Mouse (Mus musculus) ovary, adult 10 weeks (tissue): ENCODE results near the gene Scgb1b20. TPM values are rescaled to one million over a fixed set of nuclear protein-coding genes. Genes with fewer than 3 reads are reported as not detected.

Source experiments
- polyA plus RNA-seq: library from polyadenylated mRNA; stranded (reverse); fragments of 350-450 nt; fragmentation: Illumina TruSeq; extraction: RNeasy Lipid Tissue Mini Kit (QIAGEN cat#74804); gene quantifications from one replicate; pipeline ENCODE4 v1.2.3, GENCODE M21; 2014

Scgb1b20 gene
- not detected for polyA plus RNA-seq

GRCm38 (mm10) chr7:33372934-33373333, at the start of gene Scgb1b20:
Gene Scgb1b20, plus strand, starts transcription at chr7:33373234.

GRCm38 (mm10) chr7:33366222-33366621, 6.8 kb upstream of the Scgb1b20 start, which contains the start of gene Scgb2b20:
Gene Scgb2b20, minus strand, starts transcription at chr7:33366322.

Other genes with a start within 250 kb of the Scgb1b20 start
- not detected for gene Scgb2b18, start 199.4 kb upstream of the Scgb1b20 start, polyA plus RNA-seq
- not detected for gene Scgb1b18, start 187.7 kb upstream of the Scgb1b20 start, polyA plus RNA-seq
- not detected for gene Scgb2b19, start 92.9 kb upstream of the Scgb1b20 start, polyA plus RNA-seq
- gene Scgb1b19, start 85.9 kb upstream of the Scgb1b20 start, polyA plus RNA-seq: not detected
- gene Scgb2b20, start 6.9 kb upstream of the Scgb1b20 start, polyA plus RNA-seq: not detected
- gene Scgb2b21, start 147.2 kb downstream of the Scgb1b20 start, polyA plus RNA-seq: not detected